Mouse (Mus musculus): ENCODE data around the gene Plekhm2.

Gene Plekhm2

GRCm38 (mm10) chr4:141603921-141604320 is 60.8 kb downstream of the Plekhm2 start:
- no peak for DNase-seq (ENCODE audit: low read depth)

GRCm38 (mm10) chr4:141602523-141603223 is 62.0 kb downstream of the Plekhm2 start:
- DNase-seq (ENCODE audit: low read depth), result no peak

- DNase-seq (ENCODE audit: low read depth), result no peak
These were observed 63.4 kb downstream of the Plekhm2 start for GRCm38 (mm10) chr4:141601148-141601862.

- DNase-seq (ENCODE audit: low read depth), result no peak
These were observed 64.3 kb downstream of the Plekhm2 start for GRCm38 (mm10) chr4:141600364-141600763.

- no peak for DNase-seq (ENCODE audit: low read depth)
These were observed 65.2 kb downstream of the Plekhm2 start for GRCm38 (mm10) chr4:141599251-141600141.

- no peak for DNase-seq (ENCODE audit: low read depth)
These were observed 65.8 kb downstream of the Plekhm2 start for GRCm38 (mm10) chr4:141598894-141599250.

- no peak for DNase-seq (ENCODE audit: low read depth)
These were observed 66.4 kb downstream of the Plekhm2 start for GRCm38 (mm10) chr4:141598199-141598893.

GRCm38 (mm10) chr4:141596700-141597328 is 67.9 kb downstream of the Plekhm2 start:
- DNase-seq (ENCODE audit: low read depth), result no peak

GRCm38 (mm10) chr4:141595605-141596268 is 69.0 kb downstream of the Plekhm2 start:
- DNase-seq (ENCODE audit: low read depth), result no peak

GRCm38 (mm10) chr4:141595138-141595537 is 69.6 kb downstream of the Plekhm2 start:
- DNase-seq (ENCODE audit: low read depth), result no peak

- no peak for DNase-seq (ENCODE audit: low read depth)
These were observed 73.2 kb downstream of the Plekhm2 start for GRCm38 (mm10) chr4:141591547-141591946.

GRCm38 (mm10) chr4:141583919-141584318 is 80.8 kb downstream of the Plekhm2 start:
- DNase-seq (ENCODE audit: low read depth), result no peak

- no peak for DNase-seq (ENCODE audit: low read depth)
These were observed 83.6 kb downstream of the Plekhm2 start for GRCm38 (mm10) chr4:141581051-141581450.

- no peak for DNase-seq (ENCODE audit: low read depth)
These were observed 85.9 kb downstream of the Plekhm2 start for GRCm38 (mm10) chr4:141578833-141579232.

GRCm38 (mm10) chr4:141576877-141577276 is 87.8 kb downstream of the Plekhm2 start:
- DNase-seq (ENCODE audit: low read depth), result no peak

- no peak for DNase-seq (ENCODE audit: low read depth)
These were observed 88.3 kb downstream of the Plekhm2 start for GRCm38 (mm10) chr4:141576404-141576803.

Measured in fibroblast of lung, adult 2 months (primary cell).